Mouse (Mus musculus) limb, embryonic 13.5 days (tissue): ENCODE measurements around the gene Thbd. TPM values are rescaled to one million over a fixed set of nuclear protein-coding genes. Genes with fewer than 3 reads are reported as not detected.

Source experiments
- ATAC-seq: fragments of 200-750 bp; cut with Nextera tagmentation; 2 replicates; pipeline ENCODE4 v1.8.0; 2017; ENCODE audit warnings: low read depth, moderate number of reproducible peaks, moderate TSS enrichment; ENCODE audit not compliant: low FRiP score
- H3K27ac ChIP-seq: fragments of 300-500 bp; sonication (generic); 2 replicates; pipeline ENCODE4 v1.5.1; 2015; ENCODE audit warnings: inconsistent platforms, mild to moderate bottlenecking, moderate library complexity
- H3K27me3 ChIP-seq: fragments of 300-500 bp; sonication (generic); 2 replicates; pipeline ENCODE4 v1.6.1; 2015; ENCODE audit warnings: mild to moderate bottlenecking, inconsistent platforms
- H3K36me3 ChIP-seq: fragments of 300-500 bp; sonication (generic); 2 replicates; pipeline ENCODE4 v1.6.1; 2015; ENCODE audit warnings: inconsistent platforms, mild to moderate bottlenecking, moderate library complexity
- H3K4me1 ChIP-seq: fragments of 300-500 bp; sonication (generic); 2 replicates; pipeline ENCODE4 v1.6.1; 2015; ENCODE audit warnings: inconsistent platforms
- H3K4me2 ChIP-seq: fragments of 300-500 bp; sonication (generic); replicated peaks from 2 replicates; pipeline ENCODE4 v1.6.1; 2015; ENCODE audit warnings: inconsistent platforms, mild to moderate bottlenecking, moderate library complexity
- H3K4me3 ChIP-seq: fragments of 300-500 bp; sonication (generic); 2 replicates; pipeline ENCODE4 v1.5.1; 2015; ENCODE audit warnings: moderate library complexity, mild to moderate bottlenecking, inconsistent platforms
- H3K9ac ChIP-seq: fragments of 300-500 bp; sonication (generic); 2 replicates; pipeline ENCODE4 v1.6.1; 2015; ENCODE audit warnings: mild to moderate bottlenecking, inconsistent platforms
- H3K9me3 ChIP-seq: fragments of 300-500 bp; sonication (generic); 2 replicates; pipeline ENCODE4 v1.6.1; 2016; ENCODE audit warnings: inconsistent platforms
- WGBS: fragments of 180-500 bp; shearing (Covaris S2); methylation state at CpG from one replicate; pipeline ENCODE4 v1.1.7; 2015; 5-methylcytosine and 5-hydroxymethylcytosine counted together
- polyA plus RNA-seq: library from polyadenylated mRNA; unstranded; fragments of >200 nt; fragmentation: Nextera tagmentation; extraction: Ambion mirVana; gene quantifications from 2 replicates; pipeline ENCODE4 v1.2.1, GENCODE M21; 2015

Thbd gene
- polyA plus RNA-seq, 1 experiment from 2014 or later = 13.4 TPM

DNA sequence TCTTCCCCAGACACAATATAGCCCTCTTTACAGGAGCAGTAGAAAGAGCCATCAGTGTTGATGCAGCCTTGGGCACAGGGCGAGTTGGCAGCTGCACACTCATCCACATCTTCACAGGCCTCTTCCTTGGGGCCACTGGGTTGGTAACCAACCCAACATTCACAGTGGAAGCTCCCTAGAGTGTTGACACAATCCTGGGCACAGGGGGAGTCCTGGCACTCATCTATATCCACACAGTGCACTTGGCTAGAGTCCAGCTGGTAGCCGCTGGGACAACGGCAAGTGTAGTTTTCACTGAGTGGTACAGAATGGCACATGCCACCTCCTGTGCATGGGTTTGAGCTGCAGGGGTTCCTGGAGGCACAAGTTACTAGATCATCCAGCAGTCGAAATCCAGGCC lies 34.2 kb upstream of the Thbd start:
- Histone ChIP-seq H3K9ac (no peak overlapping the region; the same call in 1 of the 2 replicates), H3K4me2 (peak overlapping the region; percentile 9; the same call in 1 of the 2 replicates), H3K36me3 (no peaks in the 10 kb centered on the region), H3K4me3 (peak overlapping the region; percentile 12), H3K4me1 (no peaks in the 10 kb centered on the region), H3K27ac (no peak overlapping the region), H3K9me3 (no peaks in the 10 kb centered on the region), H3K27me3 (0 out of 2 replicates have a peak, but pooled peaks cover 3% of the 10 kb centered on the region)
- no peak for ATAC-seq
- 86% methylated on average over 4 of the region's 4 CpGs for WGBS

- Histone ChIP-seq H3K9ac (no peak overlapping the region), H3K27me3 (0 out of 2 replicates have a peak, but pooled peaks cover 3% of the 10 kb centered on the region), H3K4me2 (0 out of 2 replicates have a peak overlapping the region, but pooled peaks have one; percentile 9), H3K4me3 (peak overlapping the region; percentile 12), H3K9me3 (no peaks in the 10 kb centered on the region), H3K27ac (no peak overlapping the region), H3K4me1 (no peaks in the 10 kb centered on the region), H3K36me3 (no peaks in the 10 kb centered on the region)
- no peak for ATAC-seq
- 85% methylated on average over 10 of the region's 10 CpGs for WGBS
Measured at GRCm38 (mm10) chr2:148441421-148441820, 33.4 kb upstream of the Thbd start.

DNA sequence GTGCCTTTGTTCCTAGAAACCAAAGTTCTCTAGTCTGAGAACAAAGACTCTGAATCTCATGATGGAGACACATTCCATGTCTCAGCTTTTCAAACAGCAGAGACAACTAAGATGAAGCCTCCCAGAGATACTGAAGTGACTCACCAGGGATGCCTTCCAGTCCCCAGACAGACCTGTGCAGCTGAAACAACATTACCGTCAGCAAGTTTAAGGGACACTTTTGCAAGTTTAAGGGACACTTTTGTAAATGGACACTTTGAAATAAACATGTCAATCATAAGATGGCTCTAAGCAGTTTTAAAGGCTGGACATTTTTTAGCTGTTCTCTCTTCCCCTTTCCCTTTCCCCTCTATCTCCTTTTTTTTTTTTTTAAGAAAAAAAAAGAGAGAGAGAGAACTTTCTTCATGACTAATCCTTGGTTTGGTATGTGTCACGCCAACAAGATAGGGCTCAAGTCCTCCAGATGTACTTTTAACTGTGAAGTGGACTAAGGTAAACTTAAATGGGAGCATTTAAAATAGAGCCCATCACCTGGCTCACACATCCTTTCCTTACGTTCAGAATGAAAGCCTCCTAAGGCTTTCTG lies 31.8 kb upstream of the Thbd start:
- no peak overlapping the region for H3K4me2 ChIP-seq
- 63% methylated on average over 3 of the region's 3 CpGs for WGBS
- H3K4me3 ChIP-seq = no peak overlapping the region
- no peak overlapping the region for H3K27ac ChIP-seq
- H3K9me3 ChIP-seq = no peaks in the 10 kb centered on the region
- no peak for ATAC-seq
- H3K27me3 ChIP-seq = 0 out of 2 replicates have a peak, but pooled peaks cover 3% of the 10 kb centered on the region
- H3K36me3 ChIP-seq = no peaks in the 10 kb centered on the region
- H3K9ac ChIP-seq = no peak overlapping the region
- no peaks in the 10 kb centered on the region for H3K4me1 ChIP-seq

- H3K9me3 ChIP-seq = no peaks in the 10 kb centered on the region
- no peak overlapping the region for H3K27ac ChIP-seq
- no peak overlapping the region for H3K4me3 ChIP-seq
- H3K9ac ChIP-seq = no peak overlapping the region
- 0 out of 2 replicates have a peak, but pooled peaks cover 5% of the 10 kb centered on the region for H3K4me1 ChIP-seq
- 0 out of 2 replicates have a peak, but pooled peaks cover 3% of the 10 kb centered on the region for H3K27me3 ChIP-seq
- no peak overlapping the region for H3K4me2 ChIP-seq
- ATAC-seq = no peak
- no peaks in the 10 kb centered on the region for H3K36me3 ChIP-seq
- 52% methylated on average over 3 of the region's 3 CpGs for WGBS
Measured at GRCm38 (mm10) chr2:148436285-148436684, 28.3 kb upstream of the Thbd start.

DNA sequence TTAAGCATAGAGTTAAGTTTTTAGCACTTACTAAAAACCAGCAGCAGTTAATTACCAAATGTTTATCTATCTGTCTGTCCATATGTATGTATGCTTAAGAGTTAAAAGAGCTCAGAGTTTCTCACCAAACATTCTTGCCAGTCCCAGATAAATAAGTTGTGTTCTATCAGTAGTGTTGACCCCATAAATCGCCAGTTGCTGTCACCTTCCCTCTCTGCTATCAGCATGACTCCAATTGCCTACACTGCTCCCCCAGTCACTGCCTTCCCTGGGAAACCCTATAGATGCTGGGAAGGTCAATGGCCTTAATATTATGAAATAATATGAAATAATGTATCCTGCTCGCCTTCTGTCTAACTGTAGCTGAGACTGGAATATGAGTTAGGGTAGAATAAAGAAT lies 24.4 kb upstream of the Thbd start:
- WGBS = 67% methylated on average over 2 of the region's 2 CpGs
- H3K9ac ChIP-seq = no peak overlapping the region
- H3K27me3 ChIP-seq = no peaks in the 10 kb centered on the region
- no peak overlapping the region for H3K27ac ChIP-seq
- no peak overlapping the region for H3K4me2 ChIP-seq
- no peaks in the 10 kb centered on the region for H3K36me3 ChIP-seq
- no peaks in the 10 kb centered on the region for H3K9me3 ChIP-seq
- no peak overlapping the region for H3K4me3 ChIP-seq
- ATAC-seq = no peak
- H3K4me1 ChIP-seq = 0 out of 2 replicates have a peak, but pooled peaks cover 12% of the 10 kb centered on the region

DNA sequence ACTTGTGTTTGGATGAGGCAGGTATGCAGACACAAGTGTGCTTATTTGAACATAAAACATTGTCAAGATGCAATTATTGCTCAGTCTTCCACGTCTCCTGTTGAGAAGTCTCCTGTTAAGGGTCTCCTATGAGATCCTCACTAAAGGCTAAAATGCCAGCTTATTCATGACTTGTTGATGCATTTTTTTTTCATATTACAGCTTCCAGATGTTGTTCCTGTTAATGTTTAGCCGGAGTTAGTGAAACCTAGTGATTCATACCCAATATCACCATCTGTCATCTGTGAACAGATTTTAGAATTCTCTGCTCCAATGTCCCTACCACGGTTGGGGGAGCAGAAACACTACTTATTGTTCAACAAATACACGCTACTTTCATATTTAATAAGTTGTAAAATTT lies 23.0 kb upstream of the Thbd start:
- Histone ChIP-seq H3K4me3 (no peak overlapping the region), H3K27me3 (no peaks in the 10 kb centered on the region), H3K36me3 (no peaks in the 10 kb centered on the region), H3K27ac (no peak overlapping the region), H3K4me1 (0 out of 2 replicates have a peak, but pooled peaks cover 12% of the 10 kb centered on the region), H3K9me3 (no peaks in the 10 kb centered on the region), H3K9ac (no peak overlapping the region), H3K4me2 (no peak overlapping the region)
- no peak for ATAC-seq
- 51% methylated on average over 4 of the region's 4 CpGs for WGBS

GRCm38 (mm10) chr2:148429001-148429505 lies 21.1 kb upstream of the Thbd start:
- no peaks in the 10 kb centered on the region for H3K27me3 ChIP-seq
- H3K9me3 ChIP-seq = no peaks in the 10 kb centered on the region
- H3K4me1 ChIP-seq = 0 out of 2 replicates have a peak, but pooled peaks cover 12% of the 10 kb centered on the region
- H3K4me2 ChIP-seq = no peak overlapping the region
- H3K36me3 ChIP-seq = no peaks in the 10 kb centered on the region
- ATAC-seq = peak; percentile 29; the same call in 1 of the 2 replicates
- no peak overlapping the region for H3K27ac ChIP-seq
- no peak overlapping the region for H3K4me3 ChIP-seq
- H3K9ac ChIP-seq = no peak overlapping the region

DNA sequence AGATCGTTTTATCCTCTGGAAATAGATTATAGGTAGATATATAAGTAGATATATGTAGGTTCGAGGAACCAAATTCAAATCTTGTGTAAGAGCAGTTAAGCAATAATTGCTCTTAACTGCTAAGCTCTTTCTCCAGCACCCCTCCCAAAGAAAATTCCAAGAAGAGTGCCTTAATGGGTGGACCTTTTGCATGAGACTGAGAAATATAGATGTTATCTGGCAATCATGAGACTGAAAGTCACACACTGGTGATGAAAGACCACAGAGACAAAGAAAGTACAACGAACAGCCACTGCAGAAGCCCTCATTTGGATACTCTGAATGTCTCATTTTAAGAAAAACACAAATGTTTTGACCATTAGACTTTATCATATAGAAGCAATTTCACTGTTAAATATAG lies 20.5 kb upstream of the Thbd start:
- no peak for ATAC-seq
- 74% methylated on average over 3 of the region's 3 CpGs for WGBS
- Histone ChIP-seq H3K27ac (no peak overlapping the region), H3K4me3 (no peak overlapping the region), H3K4me1 (0 out of 2 replicates have a peak, but pooled peaks cover 12% of the 10 kb centered on the region), H3K4me2 (no peak overlapping the region), H3K36me3 (no peaks in the 10 kb centered on the region), H3K27me3 (no peaks in the 10 kb centered on the region), H3K9me3 (no peaks in the 10 kb centered on the region), H3K9ac (no peak overlapping the region)

DNA sequence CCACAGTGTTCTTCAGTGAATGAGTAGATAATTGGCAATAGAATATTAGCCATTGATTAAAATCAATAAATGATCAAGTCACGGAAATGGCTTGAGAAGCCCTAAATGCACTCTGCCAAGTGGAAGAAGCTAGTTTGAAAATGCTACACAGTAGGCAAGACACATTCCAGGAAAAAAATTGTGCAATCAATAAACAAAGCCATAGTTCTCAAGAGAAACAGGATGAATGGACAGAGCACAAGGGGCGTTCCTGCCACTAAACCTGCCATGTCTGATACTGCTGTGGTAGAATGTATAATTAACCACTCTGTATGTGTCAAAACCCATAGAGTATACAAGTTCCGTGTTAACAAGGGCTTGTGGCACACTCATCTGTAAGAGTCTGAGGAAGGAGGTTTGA lies 19.6 kb upstream of the Thbd start:
- no peak overlapping the region for H3K4me3 ChIP-seq
- no peak for ATAC-seq
- 83% methylated on average over 3 of the region's 3 CpGs for WGBS
- no peak overlapping the region for H3K9ac ChIP-seq
- H3K9me3 ChIP-seq = no peaks in the 10 kb centered on the region
- H3K27ac ChIP-seq = no peak overlapping the region
- H3K27me3 ChIP-seq = no peaks in the 10 kb centered on the region
- peaks cover 18% of the 10 kb centered on the region; the same call in 1 of the 2 replicates for H3K4me1 ChIP-seq
- no peak overlapping the region for H3K4me2 ChIP-seq
- H3K36me3 ChIP-seq = no peaks in the 10 kb centered on the region

DNA sequence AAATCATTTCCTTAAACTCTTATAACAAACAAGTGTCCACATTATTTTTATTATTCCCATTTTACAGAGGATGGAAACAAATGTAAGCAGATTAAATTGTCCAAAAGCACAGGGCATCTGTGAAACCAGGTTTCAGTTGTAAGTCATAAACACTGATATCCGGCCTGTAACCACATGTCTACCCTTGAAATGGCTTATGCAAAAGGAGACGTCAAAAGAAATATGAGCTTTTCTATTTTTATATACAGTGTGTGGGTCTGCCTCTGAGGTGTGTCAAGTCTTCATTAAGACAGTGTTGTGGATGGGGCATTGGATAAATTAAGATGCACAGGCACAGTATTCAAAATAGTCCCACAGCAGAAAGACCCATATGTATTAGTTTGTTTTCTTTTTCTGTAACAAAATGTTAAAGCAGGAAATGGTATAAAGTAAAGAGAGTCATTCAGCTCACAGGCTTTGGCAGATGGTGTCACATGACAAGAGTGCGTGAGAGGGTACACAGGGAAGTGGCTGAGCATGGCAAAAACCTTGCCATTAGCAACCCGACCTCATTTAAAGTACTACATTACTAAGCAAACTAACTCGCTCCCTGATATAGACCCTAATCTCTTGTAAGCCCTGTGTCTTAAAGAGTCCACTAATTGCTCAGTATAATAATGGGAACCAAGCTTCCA lies 17.9 kb upstream of the Thbd start:
- WGBS = 49% methylated on average over 5 of the region's 5 CpGs
- Histone ChIP-seq H3K27ac (no peak overlapping the region), H3K27me3 (no peaks in the 10 kb centered on the region), H3K9ac (no peak overlapping the region), H3K4me2 (no peak overlapping the region), H3K36me3 (no peaks in the 10 kb centered on the region), H3K9me3 (no peaks in the 10 kb centered on the region), H3K4me1 (peaks cover 9% of the 10 kb centered on the region; the same call in 1 of the 2 replicates), H3K4me3 (no peak overlapping the region)
- no peak for ATAC-seq

DNA sequence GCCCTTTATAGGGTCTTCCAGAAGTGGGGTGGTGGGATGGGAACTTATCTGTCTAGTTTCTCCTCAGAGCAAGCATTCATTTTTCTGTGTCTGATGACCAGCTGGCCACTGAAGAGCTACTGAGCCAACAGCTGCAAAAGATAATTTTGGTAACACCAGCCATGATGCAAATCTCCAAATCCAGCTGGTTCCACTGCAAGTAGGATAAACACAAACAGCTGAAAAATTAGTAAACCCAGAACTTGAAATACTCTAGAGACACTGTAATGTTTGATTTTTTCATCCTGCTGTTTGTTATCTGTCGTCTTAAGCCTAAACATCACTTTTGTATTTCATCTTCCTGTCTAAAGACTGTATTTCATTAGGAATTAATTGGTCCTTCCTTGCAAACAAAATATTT lies 13.7 kb upstream of the Thbd start:
- WGBS = 71% methylated on average over 1 of the region's 1 CpGs
- Histone ChIP-seq H3K9me3 (no peaks in the 10 kb centered on the region), H3K4me3 (no peak overlapping the region), H3K27me3 (no peaks in the 10 kb centered on the region), H3K4me2 (no peak overlapping the region), H3K27ac (no peak overlapping the region), H3K36me3 (no peaks in the 10 kb centered on the region), H3K9ac (no peak overlapping the region), H3K4me1 (peaks cover 6% of the 10 kb centered on the region; the same call in 1 of the 2 replicates)
- ATAC-seq = no peak

DNA sequence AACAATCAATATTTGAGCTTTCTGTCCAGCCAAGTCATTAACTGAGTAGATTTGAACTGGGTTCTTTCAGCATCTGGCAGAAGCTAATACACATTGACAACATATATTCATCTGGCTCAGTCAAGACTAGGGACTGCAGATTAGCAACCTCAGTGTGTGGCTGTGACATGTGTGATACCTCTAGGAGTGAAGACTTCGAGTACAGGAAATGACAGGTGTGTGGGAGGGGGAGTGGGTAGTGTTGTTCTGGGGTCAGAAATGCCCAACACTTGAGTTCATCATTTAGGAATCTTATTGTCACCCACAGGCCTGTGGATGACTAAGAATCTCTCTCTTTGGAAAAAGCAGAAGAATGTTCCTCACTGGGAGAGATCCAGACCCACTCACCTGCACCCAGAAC lies 13.1 kb upstream of the Thbd start:
- H3K4me3 ChIP-seq = no peak overlapping the region
- WGBS = 54% methylated on average over 1 of the region's 1 CpGs
- no peak overlapping the region for H3K27ac ChIP-seq
- no peaks in the 10 kb centered on the region for H3K36me3 ChIP-seq
- H3K4me1 ChIP-seq = peaks cover 6% of the 10 kb centered on the region; the same call in 1 of the 2 replicates
- no peaks in the 10 kb centered on the region for H3K9me3 ChIP-seq
- no peak overlapping the region for H3K4me2 ChIP-seq
- H3K27me3 ChIP-seq = no peaks in the 10 kb centered on the region
- no peak for ATAC-seq
- no peak overlapping the region for H3K9ac ChIP-seq
